Mouse (Mus musculus): Measurements from ENCODE around the gene Gdf10. TPM values are rescaled to one million over a fixed set of nuclear protein-coding genes. Genes with fewer than 3 reads are reported as not detected.

Gene Gdf10
- polyA plus RNA-seq (2012; rRNA removed), result 30.8 and 32.7 TPM in 2 replicates

DNA sequence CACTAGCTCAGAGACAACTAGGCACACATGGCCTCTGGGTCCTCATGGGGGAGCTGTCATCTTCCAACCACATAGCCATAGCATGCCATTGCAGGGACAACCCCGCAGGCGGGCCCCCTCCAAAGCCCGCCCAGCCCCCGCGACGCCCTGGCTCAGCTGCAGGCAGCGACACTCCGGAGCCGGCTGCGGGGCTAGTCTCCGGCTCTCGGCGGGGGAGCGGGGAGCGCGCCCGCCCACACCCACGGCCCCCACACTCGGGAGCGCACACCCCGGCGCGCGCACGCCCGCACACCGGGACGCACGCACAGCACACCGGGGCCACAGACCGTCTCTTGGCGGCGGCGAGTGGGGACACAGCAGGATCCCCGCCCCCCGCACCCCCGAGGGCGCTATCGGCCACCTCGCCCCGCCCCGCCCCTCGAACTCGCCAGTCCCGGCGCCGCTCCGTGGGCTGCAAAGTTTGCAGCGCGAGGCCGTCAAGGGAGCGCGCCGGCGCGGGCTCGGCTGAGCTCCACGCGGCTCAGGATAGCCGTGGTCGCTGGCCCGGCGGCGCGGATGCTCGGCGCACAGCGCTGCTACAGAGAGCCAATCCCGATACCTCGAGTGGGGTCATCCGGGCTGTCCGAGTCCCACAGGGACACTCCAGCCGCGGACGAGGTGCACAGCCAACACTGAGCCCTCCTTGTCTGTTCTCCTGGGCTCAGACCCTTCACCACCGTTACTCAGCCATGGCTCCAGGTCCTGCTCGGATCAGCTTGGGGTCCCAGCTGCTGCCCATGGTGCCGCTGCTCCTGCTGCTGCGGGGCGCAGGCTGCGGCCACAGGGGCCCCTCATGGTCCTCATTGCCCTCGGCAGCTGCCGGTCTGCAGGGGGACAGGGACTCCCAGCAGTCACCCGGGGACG, at the start of gene Gdf10:
TSS of gene Gdf10 (plus strand) at position 420 of the 903 bp plus-strand sequence.
- DNase-seq (ENCODE audit: low read depth), result no peak

GRCm38 (mm10) chr14:33878826-33879225, 44.6 kb upstream of the Gdf10 start:
- DNase-seq (ENCODE audit: low read depth), result no peak

DNA sequence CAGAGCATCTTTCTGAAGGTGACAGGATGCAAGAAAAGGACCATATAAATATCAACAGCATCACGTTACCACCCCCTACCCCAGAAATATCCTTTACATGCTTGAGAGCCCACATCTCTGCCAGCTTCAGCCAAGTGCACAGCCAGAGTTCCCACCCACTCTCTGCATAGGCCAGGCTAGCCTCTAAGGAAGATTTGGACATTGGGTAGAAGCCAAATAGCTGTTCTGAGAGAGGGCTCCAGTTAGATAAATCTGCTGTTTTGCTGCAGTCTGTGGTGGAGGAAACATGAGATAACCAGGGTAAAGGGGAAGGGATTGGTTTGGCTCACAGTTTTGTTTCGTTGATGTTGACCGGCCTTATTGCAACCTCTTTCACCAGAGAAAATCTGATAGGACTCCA, 43.2 kb upstream of the Gdf10 start:
- no peak for DNase-seq (ENCODE audit: low read depth)

DNA sequence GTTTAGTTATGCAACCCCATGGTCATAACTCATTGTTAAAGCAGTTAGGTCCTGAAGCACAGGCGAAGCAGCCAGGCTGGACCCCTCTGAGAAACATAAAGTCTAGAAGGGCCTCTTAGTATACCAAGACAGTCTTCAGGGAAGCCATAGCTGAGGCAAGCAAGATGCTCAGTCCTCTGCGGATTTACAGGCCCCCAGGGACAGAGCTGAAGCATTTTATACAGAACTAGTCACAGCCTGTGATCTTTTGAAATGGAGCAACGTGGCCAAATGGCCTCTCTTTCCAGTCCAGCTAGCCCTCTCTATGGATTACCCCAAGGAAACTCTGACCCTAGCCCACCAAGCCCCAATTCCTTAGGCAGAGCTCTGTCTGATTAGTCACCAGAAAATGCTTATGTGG, 41.9 kb upstream of the Gdf10 start:
- DNase-seq (ENCODE audit: low read depth), result no peak

DNA sequence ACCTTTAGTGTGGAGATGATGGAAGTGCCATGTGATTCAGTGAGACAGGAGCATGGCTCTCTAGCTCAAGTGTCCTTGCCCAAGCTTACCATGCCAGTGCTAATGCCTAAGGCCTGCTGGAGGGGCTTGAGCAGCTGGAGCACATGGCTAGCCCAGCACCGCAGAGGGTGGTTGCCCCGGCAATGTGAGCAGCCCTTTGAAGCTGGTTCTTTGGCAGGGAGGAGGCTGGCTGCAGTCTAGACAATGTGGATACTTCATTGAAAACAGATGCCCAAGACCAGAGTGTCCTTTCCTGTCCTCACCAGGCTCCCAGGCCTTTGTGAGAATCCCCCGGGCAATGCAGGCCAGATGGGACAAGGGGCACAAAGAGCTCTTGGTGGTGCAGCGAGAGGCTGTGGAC, 40.3 kb upstream of the Gdf10 start:
- DNase-seq (ENCODE audit: low read depth), result no peak

DNA sequence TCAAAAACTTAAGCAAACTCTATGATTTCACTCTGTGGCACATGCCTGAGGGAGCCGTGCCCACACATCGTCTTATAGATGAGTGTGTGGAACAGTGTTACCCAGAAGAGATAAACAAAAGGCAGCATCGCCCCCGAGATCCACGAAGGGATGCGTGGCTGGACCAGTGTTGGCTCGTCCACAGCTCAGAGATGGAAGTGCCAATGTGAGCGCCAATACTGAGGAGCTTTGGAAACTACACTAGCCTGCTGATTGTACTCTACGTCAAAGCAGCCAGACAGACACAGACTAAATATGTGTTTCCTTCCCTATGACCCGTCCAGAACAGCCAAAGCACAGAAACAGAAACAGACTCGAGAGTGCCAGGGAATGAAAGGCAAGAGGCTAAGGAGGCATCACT, 37.9 kb upstream of the Gdf10 start:
- DNase-seq (ENCODE audit: low read depth), result no peak

DNA sequence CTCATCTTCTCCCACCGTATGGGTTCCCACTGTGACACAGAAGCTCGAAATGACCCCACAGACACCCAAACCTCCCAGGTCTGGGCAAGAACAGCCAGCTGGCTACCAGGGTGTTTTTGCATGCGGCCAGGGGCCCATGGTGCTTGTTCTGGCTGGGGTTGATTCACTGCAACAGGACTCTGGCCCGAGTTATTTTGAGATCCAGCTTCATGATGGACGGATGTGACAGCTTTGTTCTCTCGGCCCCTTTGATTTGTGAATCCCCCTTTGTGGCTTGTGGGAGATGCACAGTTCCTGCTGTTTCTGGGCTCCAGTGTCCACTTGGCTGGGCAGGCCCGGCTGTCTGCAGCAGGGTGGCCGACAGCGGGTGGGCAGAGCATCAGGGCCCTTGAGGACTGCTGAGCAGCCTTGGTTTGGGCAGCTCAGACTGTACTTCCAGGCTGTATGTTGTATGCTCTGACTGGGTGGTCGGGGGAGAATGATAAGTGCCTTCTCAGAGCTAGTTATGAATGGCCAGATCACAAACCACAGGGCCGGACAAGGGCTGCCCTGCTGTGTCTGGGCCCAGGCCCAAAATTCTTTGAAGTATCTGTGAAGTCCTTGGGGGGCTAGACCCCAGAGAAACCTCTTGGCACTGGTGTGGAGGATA, 34.9 kb upstream of the Gdf10 start:
- DNase-seq (ENCODE audit: low read depth), result no peak

DNA sequence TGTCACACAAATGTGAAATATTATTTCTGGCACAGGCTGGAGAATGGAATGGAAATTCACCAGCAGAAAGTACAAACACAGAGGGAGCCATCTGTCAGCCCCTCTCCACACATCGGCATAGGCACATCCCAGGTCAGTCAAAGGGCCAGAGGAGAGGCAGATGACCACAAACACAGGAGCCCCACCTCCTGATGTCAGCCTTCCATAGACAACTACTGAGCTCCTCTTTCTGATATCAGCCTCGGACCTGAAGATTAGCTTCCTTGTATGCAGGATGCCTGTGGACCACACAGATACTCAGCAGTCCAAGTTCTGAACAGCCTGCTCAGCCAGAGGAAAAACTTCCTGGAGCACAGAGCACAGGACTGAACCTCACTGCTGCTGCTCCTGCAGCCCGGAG, 33.4 kb upstream of the Gdf10 start:
- DNase-seq (ENCODE audit: low read depth), result no peak

- no peak for DNase-seq (ENCODE audit: low read depth)
Measured at GRCm38 (mm10) chr14:33891507-33891906, 31.9 kb upstream of the Gdf10 start.

- no peak for DNase-seq (ENCODE audit: low read depth)
Measured at GRCm38 (mm10) chr14:33895777-33896176, 27.6 kb upstream of the Gdf10 start.

DNA sequence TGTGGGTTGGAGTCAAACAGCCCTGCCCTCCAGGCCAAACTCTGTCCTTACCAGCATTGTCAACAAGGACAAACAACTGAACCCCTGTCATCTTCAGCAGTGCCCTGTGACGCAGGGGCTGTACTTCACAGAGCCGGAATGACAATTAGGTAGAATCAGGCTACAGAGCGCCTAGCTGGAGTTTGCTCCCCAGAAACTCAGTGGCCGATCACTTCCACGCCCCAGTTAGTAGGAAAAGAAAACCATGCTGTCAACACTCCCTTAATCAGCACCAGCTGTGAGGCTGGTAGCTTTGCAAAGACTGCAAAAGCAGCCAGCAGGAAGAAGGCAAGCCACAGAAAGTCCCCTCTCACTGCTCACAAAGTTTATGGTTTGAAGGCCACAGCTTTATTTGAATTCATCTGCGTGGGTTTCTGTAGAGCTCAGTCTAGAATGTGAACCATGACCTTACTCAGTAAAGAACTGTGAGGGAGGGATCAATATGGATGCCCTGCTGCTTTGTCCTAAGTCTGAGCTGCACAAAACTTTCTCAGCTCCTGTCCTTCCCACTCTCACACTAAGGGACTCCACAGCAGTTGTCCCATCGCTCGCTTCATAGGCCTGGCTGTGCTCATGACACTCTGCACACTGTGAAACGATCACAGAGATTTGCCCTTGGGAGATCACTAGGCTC, 26.6 kb upstream of the Gdf10 start:
- no peak for DNase-seq (ENCODE audit: low read depth)

DNA sequence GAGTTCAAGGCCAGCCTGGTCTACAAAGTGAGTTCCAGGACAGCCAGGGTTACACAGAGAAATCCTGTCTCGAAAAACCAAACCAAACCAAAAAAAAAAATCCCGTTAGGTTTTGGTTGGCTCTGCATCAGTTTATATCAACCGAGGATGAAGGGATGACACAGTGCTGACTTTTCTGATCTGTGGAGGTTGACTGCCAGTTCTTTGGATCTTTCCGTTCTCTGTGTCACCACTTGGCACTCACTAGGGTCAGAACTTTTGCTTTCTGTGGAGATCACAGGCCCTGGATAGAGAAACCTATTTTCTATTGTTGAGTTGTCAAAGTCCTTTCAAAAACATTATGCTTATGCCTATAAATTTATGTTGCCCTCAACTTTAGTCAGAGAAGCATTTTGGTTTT, 20.6 kb upstream of the Gdf10 start:
- no peak for DNase-seq (ENCODE audit: low read depth)

DNA sequence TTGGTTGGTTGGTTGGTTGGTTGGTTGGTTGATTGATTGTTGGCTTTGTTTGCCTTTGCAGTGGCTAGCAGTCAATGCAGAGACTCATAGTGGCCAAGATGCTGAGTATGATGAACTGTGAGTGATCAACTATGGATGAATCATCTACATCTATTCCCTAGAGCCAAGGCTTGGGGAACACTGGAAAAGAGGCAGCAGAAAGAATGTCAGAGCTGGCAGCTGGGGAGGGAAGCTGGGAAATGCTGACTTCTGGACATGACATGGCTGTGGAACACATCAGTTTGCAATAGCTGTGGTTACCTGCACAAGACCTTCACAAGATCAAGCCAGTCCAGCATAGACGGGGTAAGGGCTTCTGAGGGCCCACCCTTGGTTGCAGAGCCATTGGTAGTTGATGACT, 20.2 kb upstream of the Gdf10 start:
- no peak for DNase-seq (ENCODE audit: low read depth)

DNA sequence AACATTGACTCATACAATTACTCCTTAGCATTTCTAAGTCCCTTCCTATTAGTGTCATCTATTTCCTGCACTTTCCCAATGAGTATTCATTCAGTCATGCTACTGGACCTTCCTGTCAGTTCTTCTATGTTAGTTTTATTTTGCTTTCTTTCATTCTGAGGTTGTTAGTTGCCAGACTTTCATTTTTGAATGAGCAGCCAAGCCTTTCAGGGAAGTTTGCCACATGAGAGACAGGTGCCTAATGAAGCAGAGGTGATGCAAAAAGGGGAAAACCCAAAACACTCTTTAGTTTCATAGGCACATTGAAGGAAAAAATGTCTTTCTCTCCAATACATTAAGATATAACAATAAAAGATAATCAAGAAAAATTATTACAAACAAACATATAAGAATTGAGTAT, 18.5 kb upstream of the Gdf10 start:
- DNase-seq (ENCODE audit: low read depth), result no peak

DNA sequence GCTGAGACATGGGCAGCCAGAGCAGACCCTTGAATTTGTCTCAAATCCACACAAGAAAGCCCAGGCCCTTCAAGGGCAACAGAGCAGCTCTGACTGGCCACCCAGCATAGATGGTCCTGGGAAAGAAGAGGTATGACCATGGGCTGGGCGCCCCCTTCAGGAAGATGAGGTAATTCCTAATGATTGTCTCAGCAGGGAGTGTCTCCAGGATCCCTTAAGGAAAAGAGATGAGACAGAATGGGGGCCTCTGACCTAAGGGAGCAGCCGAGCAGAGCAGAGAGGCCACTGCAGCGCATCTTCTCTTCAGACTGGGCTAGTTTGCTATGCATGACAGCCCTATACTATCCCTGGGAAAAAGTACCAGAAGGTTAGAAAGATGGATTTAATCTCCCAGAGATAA, 9.7 kb upstream of the Gdf10 start:
- no peak for DNase-seq (ENCODE audit: low read depth)

GRCm38 (mm10) chr14:33914206-33914605, 9.2 kb upstream of the Gdf10 start:
- no peak for DNase-seq (ENCODE audit: low read depth)

DNA sequence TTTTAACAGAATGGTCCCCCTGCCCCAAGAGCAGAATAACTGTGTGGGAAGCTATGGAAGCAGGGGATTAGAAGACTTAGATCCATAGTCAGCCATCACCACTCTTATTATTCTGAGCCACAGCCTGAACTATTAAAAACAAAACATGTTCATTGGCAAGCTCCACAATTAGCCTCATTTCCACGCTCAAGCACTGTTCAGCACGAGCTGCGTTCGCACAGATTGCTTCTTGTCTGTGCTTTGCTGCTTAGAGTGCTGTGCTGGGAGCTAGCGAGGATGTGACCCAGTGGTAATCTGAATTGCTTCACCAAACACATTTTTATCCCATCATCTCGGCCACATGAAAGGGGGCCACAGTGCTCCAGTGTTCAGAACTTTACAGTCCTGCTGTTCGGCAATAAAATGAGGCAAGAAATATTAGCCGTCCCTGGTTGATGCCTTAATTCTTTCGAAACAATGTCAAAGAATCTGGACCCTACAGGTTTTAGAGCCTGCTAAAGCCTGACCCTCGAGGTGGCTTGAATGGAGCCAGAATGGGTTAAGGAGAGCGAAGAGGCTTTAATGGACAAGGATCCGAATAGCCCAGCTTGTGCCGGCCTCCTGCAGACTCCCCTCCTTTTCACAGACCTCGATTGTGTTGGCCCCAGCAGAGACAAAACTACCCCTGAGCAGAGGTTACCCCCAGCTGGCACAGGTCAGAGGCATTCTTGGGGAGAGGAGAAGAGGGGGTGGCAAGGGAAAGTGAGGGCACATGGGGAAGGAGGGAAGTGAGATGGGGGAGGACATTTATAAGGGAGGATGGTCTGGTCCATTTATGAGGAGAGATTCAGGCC, 2.4 kb upstream of the Gdf10 start:
- no peak for DNase-seq (ENCODE audit: low read depth)

DNA sequence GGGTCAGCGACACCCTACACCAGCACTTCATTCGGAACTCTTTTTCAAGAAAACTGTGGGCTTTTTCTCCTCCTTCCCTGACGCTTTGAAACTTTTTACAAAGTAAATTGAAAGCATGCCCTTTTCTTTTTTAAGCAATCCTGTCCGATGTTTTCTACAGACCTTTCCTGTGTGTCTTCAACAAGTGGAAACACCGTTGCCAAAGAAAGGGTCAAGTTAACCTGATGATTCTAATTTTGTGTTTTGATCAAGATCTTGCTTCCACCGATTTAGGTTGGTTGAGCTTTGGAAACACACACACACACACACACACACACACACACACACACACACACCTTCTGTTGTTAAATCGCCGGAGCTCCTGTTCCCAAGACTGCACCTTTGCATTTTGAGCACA, 618 bp upstream of the Gdf10 start:
- DNase-seq (ENCODE audit: low read depth), result no peak

GRCm38 (mm10) chr14:33931853-33932252, 8.5 kb downstream of the Gdf10 start:
- DNase-seq (ENCODE audit: low read depth), result no peak

GRCm38 (mm10) chr14:33932935-33933703, 9.7 kb downstream of the Gdf10 start:
- DNase-seq (ENCODE audit: low read depth), result no peak

DNA sequence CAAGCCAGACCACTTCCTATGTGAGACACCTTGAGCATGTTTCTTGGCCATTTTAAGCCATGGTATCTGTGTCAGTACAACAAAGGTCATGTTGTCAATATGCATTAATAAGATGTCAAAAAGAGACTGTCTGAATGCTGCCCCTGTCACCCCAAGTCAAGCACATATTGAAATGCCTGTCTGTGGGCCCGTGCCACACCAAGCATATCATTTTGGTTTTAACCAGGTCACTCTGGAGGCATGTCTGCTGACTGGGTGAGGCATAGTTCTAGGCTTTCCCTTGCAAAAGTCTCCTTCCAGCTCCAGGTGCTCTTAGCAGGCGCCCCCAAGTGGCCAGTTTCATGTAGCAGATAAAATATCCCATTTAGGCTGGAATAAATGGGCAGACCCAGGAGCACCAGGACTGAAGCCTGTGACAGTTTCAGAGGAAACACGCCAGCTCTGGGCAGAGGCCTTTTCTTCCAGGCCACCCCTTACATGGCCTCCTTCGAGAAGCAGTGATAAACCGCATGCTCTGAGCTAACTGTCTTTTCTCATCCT, 10.5 kb downstream of the Gdf10 start:
- no peak for DNase-seq (ENCODE audit: low read depth)
